Mouse (Mus musculus) midbrain, postnatal 0 days (tissue): Measurements from ENCODE around the gene Mical2. TPM values are rescaled to one million over a fixed set of nuclear protein-coding genes. Genes with fewer than 3 reads are reported as not detected.

Experiments
- ATAC-seq: fragments of 200-750 bp; cut with Nextera tagmentation; 2 replicates; pipeline ENCODE4 v1.8.0; 2017; ENCODE audit warnings: moderate number of reproducible peaks, mild to moderate bottlenecking, moderate TSS enrichment, moderate library complexity; ENCODE audit not compliant: low FRiP score
- DNase-seq: peaks from one replicate; pipeline ENCODE4 v3.0.0-alpha.2; 2015; ENCODE audit warnings: low spot score
- H3K27ac ChIP-seq: fragments of 300-500 bp; sonication (generic); 2 replicates; pipeline ENCODE4 v1.5.1; 2014; ENCODE audit warnings: low read depth, mild to moderate bottlenecking, low read length, mixed read lengths
- H3K27me3 ChIP-seq: fragments of 300-500 bp; sonication (generic); 2 replicates; pipeline ENCODE4 v1.6.1; 2014; ENCODE audit warnings: low read length, control low read depth, mixed read lengths; ENCODE audit not compliant: insufficient read depth
- H3K36me3 ChIP-seq: fragments of 300-500 bp; sonication (generic); 2 replicates; pipeline ENCODE4 v1.6.1; 2014; ENCODE audit warnings: low read length, control low read depth, mixed read lengths; ENCODE audit not compliant: insufficient read depth
- H3K4me1 ChIP-seq: fragments of 300-500 bp; sonication (generic); 2 replicates; pipeline ENCODE4 v1.6.1; 2014; ENCODE audit warnings: mild to moderate bottlenecking, control low read depth, antibody characterized with exemption, low read length, mixed read lengths; ENCODE audit not compliant: insufficient read depth
- H3K4me2 ChIP-seq: fragments of 300-500 bp; sonication (generic); 2 replicates; pipeline ENCODE4 v1.6.1; 2014; ENCODE audit warnings: low read depth, mild to moderate bottlenecking, low read length, mixed read lengths; ENCODE audit not compliant: poor library complexity, severe bottlenecking
- H3K4me3 ChIP-seq: fragments of 300-500 bp; sonication (generic); 2 replicates; pipeline ENCODE4 v1.5.1; 2014; ENCODE audit warnings: low read depth, mild to moderate bottlenecking, low read length, moderate library complexity
- H3K9ac ChIP-seq: fragments of 300-500 bp; sonication (generic); replicated peaks from 2 replicates; pipeline ENCODE4 v1.6.1; 2014; ENCODE audit warnings: mild to moderate bottlenecking, low read length, moderate library complexity, mixed read lengths; ENCODE audit not compliant: poor library complexity, severe bottlenecking
- H3K9me3 ChIP-seq: fragments of 300-500 bp; sonication (generic); 2 replicates; pipeline ENCODE4 v1.6.1; 2016; ENCODE audit warnings: low read length, control low read depth
- CTCF ChIP-seq: IDR thresholded peaks from 2 replicates; pipeline ENCODE4 v1.5.1; 2016; ENCODE audit warnings: antibody characterized with exemption, mild to moderate bottlenecking
- WGBS: fragments of 180-500 bp; shearing (Covaris S2); extraction: QIAGEN DNeasy Blood & Tissue Kit; methylation state at CpG from one replicate; pipeline ENCODE4 v1.1.7; 2014; 5-methylcytosine and 5-hydroxymethylcytosine counted together
- polyA plus RNA-seq: library from polyadenylated mRNA; unstranded; fragments of >200 nt; fragmentation: Nextera tagmentation; extraction: Ambion mirVana; gene quantifications from 2 replicates; pipeline ENCODE4 v1.2.1, GENCODE M21; 2015
- total RNA-seq: library from RNA; depleted of rRNA; stranded (reverse); fragments of >200 nt; gene quantifications from 2 replicates; pipeline ENCODE4 v1.2.3, GENCODE M21; 2014

Gene Mical2
- total and polyA plus RNA-seq, 2 experiments from 2014 or later: 6.2 to 11.0 TPM

- no peak for ATAC-seq
- no peak overlapping the region for H3K4me3 ChIP-seq
- DNase-seq: no peak
- no peaks in the 10 kb centered on the region for H3K4me1 ChIP-seq
- TF ChIP-seq CTCF: no peak
- H3K4me2 ChIP-seq: no peak overlapping the region
- no peaks in the 10 kb centered on the region for H3K27me3 ChIP-seq
- no peak overlapping the region for H3K27ac ChIP-seq
- 81% methylated on average over 8 of the region's 8 CpGs for WGBS
- H3K9me3 ChIP-seq: no peaks in the 10 kb centered on the region
- no peaks in the 10 kb centered on the region for H3K36me3 ChIP-seq
- H3K9ac ChIP-seq: no peak overlapping the region
Measured at GRCm38 (mm10) chr7:112197461-112197860, 28.2 kb upstream of the Mical2 start.

DNA sequence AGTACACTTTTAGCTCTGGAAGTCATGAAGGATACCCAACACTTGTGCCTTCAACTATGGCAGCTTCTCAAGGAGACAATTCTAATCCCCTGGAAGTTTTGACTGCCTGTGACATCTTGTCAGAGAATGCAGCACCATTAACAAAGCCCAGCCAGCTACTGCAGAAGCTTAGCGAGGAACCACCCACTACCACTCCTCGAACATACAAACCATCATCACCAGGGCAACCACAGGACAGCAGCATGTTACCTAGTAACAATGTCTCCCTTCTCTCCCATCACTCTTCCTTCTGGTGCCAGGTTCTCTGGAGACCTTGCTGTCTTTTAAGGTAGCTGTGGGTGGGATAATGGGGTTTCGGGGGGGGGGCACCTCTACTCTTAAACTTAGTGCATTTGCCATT lies 26.3 kb upstream of the Mical2 start:
- Histone ChIP-seq H3K9me3 (no peaks in the 10 kb centered on the region), H3K27ac (no peak overlapping the region), H3K36me3 (no peaks in the 10 kb centered on the region), H3K4me3 (no peak overlapping the region), H3K9ac (no peak overlapping the region), H3K4me1 (no peaks in the 10 kb centered on the region), H3K27me3 (no peaks in the 10 kb centered on the region), H3K4me2 (no peak overlapping the region)
- DNase-seq: no peak
- no peak for ATAC-seq
- 35% methylated on average over 3 of the region's 3 CpGs for WGBS
- TF ChIP-seq CTCF: no peak

GRCm38 (mm10) chr7:112200761-112201160 lies 24.9 kb upstream of the Mical2 start:
- no peak overlapping the region for H3K4me2 ChIP-seq
- WGBS: 37% methylated on average over 4 of the region's 4 CpGs
- no peak overlapping the region for H3K9ac ChIP-seq
- DNase-seq (no peak), ATAC-seq (no peak)
- no peaks in the 10 kb centered on the region for H3K27me3 ChIP-seq
- H3K4me3 ChIP-seq: no peak overlapping the region
- no peaks in the 10 kb centered on the region for H3K4me1 ChIP-seq
- no peak for TF ChIP-seq CTCF
- no peaks in the 10 kb centered on the region for H3K9me3 ChIP-seq
- no peaks in the 10 kb centered on the region for H3K36me3 ChIP-seq
- H3K27ac ChIP-seq: no peak overlapping the region

DNA sequence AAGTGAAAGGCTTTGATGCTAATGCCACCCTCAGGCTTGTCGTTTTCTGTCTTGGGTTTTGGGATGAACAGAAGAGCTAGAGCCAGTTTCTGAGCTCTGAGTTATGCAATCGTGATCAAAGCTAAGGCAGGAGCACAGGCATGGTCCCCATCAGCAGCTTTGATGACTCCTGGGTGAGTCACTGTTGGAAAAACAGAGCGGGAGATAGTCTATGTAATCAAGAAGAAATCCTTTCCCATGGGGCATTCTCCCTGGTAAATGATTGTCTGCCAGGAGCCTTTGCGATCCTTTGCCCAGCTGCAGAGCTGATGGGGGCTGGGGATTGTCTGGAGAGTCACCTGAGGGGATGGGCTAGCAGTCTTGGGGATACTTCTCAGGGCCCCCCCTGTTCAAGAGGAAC lies 23.5 kb upstream of the Mical2 start:
- 51% methylated on average over 4 of the region's 4 CpGs for WGBS
- H3K27ac ChIP-seq: no peak overlapping the region
- no peak for TF ChIP-seq CTCF
- no peaks in the 10 kb centered on the region for H3K27me3 ChIP-seq
- no peaks in the 10 kb centered on the region for H3K36me3 ChIP-seq
- H3K4me3 ChIP-seq: no peak overlapping the region
- H3K9me3 ChIP-seq: no peaks in the 10 kb centered on the region
- no peaks in the 10 kb centered on the region for H3K4me1 ChIP-seq
- DNase-seq (no peak), ATAC-seq (no peak)
- no peak overlapping the region for H3K9ac ChIP-seq
- H3K4me2 ChIP-seq: no peak overlapping the region

DNA sequence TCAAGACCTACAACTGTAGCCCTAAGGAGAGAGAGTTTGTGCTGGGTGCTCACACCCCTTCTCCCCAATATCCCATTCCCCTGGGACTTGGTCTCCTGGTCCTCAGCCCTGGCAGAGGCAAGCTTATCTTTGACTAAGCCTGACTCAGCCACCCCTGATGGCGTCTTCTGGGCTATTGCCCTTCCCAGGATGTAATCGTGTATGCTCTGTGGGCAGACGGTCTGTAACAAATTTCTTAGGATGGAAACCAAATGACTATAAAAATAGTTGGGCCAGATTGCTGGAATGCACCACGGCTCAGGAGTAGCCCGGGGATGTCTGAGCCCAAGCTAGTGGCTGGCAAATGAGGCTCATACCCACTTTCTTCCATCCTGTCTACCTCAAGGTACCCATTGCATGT lies 22.8 kb upstream of the Mical2 start:
- no peaks in the 10 kb centered on the region for H3K9me3 ChIP-seq
- ATAC-seq: no peak
- no peak for DNase-seq
- no peaks in the 10 kb centered on the region for H3K4me1 ChIP-seq
- H3K27me3 ChIP-seq: no peaks in the 10 kb centered on the region
- no peak overlapping the region for H3K27ac ChIP-seq
- no peak overlapping the region for H3K4me2 ChIP-seq
- WGBS: 94% methylated on average over 5 of the region's 5 CpGs
- no peak overlapping the region for H3K9ac ChIP-seq
- no peaks in the 10 kb centered on the region for H3K36me3 ChIP-seq
- TF ChIP-seq CTCF: no peak
- H3K4me3 ChIP-seq: no peak overlapping the region

DNA sequence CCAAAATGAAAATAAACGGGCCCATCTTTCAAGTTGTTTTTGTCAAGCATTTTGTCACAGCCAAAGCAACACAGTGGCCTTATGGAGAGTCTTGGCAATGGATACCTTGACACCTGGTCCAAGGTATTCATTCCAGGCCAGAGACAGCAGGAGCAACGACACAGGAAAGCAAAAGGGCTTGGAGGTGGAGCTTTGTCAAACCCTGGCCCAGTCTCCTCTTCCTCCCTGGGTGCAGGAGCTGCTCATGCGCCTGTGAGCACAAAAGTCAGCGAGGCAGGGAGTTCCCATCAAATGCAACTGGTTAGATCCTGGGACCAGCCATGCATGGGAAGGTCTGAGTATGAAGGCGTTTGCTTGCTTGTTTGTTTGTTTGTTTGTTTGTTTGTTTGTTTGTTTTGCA lies 21.7 kb upstream of the Mical2 start:
- 73% methylated on average over 5 of the region's 5 CpGs for WGBS
- Histone ChIP-seq H3K27ac (no peak overlapping the region), H3K4me1 (no peaks in the 10 kb centered on the region), H3K4me2 (no peak overlapping the region), H3K36me3 (no peaks in the 10 kb centered on the region), H3K9ac (no peak overlapping the region), H3K27me3 (no peaks in the 10 kb centered on the region), H3K4me3 (no peak overlapping the region), H3K9me3 (no peaks in the 10 kb centered on the region)
- TF ChIP-seq CTCF: no peak
- ATAC-seq (no peak), DNase-seq (no peak)
